Mouse (Mus musculus) intestine, postnatal 0 days (tissue): ENCODE results near the gene Fgfr2. TPM values are rescaled to one million over a fixed set of nuclear protein-coding genes. Genes with fewer than 3 reads are reported as not detected.

Experiments used
- ATAC-seq: fragments of 200-750 bp; cut with Nextera tagmentation; 2 replicates; pipeline ENCODE4 v1.8.0; 2017; ENCODE audit warnings: mild to moderate bottlenecking, moderate TSS enrichment, moderate library complexity
- H3K27ac ChIP-seq: fragments of 300-500 bp; sonication (generic); 2 replicates; pipeline ENCODE4 v1.5.1; 2014; ENCODE audit warnings: mild to moderate bottlenecking, low read depth, low read length, moderate library complexity
- H3K27me3 ChIP-seq: fragments of 300-500 bp; sonication (generic); replicated peaks from 2 replicates; pipeline ENCODE4 v1.6.1; 2014; ENCODE audit warnings: low read length, mixed read lengths; ENCODE audit not compliant: control insufficient read depth, insufficient read depth
- H3K36me3 ChIP-seq: fragments of 300-500 bp; sonication (generic); 2 replicates; pipeline ENCODE4 v1.6.1; 2014; ENCODE audit warnings: mild to moderate bottlenecking, moderate library complexity; ENCODE audit not compliant: control insufficient read depth, insufficient read depth
- H3K4me1 ChIP-seq: fragments of 300-500 bp; sonication (generic); replicated peaks from 2 replicates; pipeline ENCODE4 v1.6.1; 2014; ENCODE audit warnings: antibody characterized with exemption, low read length, mixed read lengths; ENCODE audit not compliant: control insufficient read depth, insufficient read depth
- H3K4me2 ChIP-seq: fragments of 300-500 bp; sonication (generic); replicated peaks from 2 replicates; pipeline ENCODE4 v1.6.1; 2014; ENCODE audit warnings: low read depth, mild to moderate bottlenecking, moderate library complexity
- H3K4me3 ChIP-seq: fragments of 300-500 bp; sonication (generic); 2 replicates; pipeline ENCODE4 v1.5.1; 2014; ENCODE audit warnings: low read depth, low read length
- H3K9ac ChIP-seq: fragments of 300-500 bp; sonication (generic); 2 replicates; pipeline ENCODE4 v1.6.1; 2014; ENCODE audit warnings: mild to moderate bottlenecking, low read depth, low read length
- H3K9me3 ChIP-seq: fragments of 300-500 bp; sonication (generic); 2 replicates; pipeline ENCODE4 v1.6.1; 2016; ENCODE audit warnings: mixed run types; ENCODE audit not compliant: control insufficient read depth
- CTCF ChIP-seq: sonication (generic); IDR thresholded peaks from 2 replicates; pipeline ENCODE4 v1.5.1; 2016; ENCODE audit warnings: low read depth, mild to moderate bottlenecking, control low read depth, antibody characterized with exemption, moderate library complexity
- WGBS: fragments of 180-500 bp; shearing (Covaris S2); extraction: QIAGEN DNeasy Blood & Tissue Kit; methylation state at CpG from one replicate; pipeline ENCODE4 v1.1.7; 2014; 5-methylcytosine and 5-hydroxymethylcytosine counted together
- polyA plus RNA-seq: library from polyadenylated mRNA; unstranded; fragments of >200 nt; fragmentation: Nextera tagmentation; extraction: Ambion mirVana; gene quantifications from 2 replicates; pipeline ENCODE4 v1.2.1, GENCODE M21; 2015

Fgfr2 gene
- polyA plus RNA-seq, 1 experiment from 2014 or later: 29.5 TPM

GRCm38 (mm10) chr7:132732136-132732789, 390.9 kb downstream of the Fgfr2 start:
- ATAC-seq: no peak
- Histone ChIP-seq H3K4me1 (peaks cover 21% of the 10 kb centered on the region; the same call in 1 of the 2 replicates), H3K9me3 (no peaks in the 10 kb centered on the region), H3K9ac (no peak overlapping the region), H3K36me3 (peaks cover 14% of the 10 kb centered on the region; the same call in 1 of the 2 replicates), H3K27ac (peak overlapping the region; percentile 71), H3K4me3 (no peak overlapping the region), H3K27me3 (no peaks in the 10 kb centered on the region), H3K4me2 (no peak overlapping the region)
- no peak for TF ChIP-seq CTCF
- WGBS: 74% methylated on average over 6 of the region's 6 CpGs

GRCm38 (mm10) chr7:132731558-132731957, 391.6 kb downstream of the Fgfr2 start:
- H3K9me3 ChIP-seq: no peaks in the 10 kb centered on the region
- no peak overlapping the region for H3K4me3 ChIP-seq
- no peak for ATAC-seq
- peaks cover 14% of the 10 kb centered on the region; the same call in 1 of the 2 replicates for H3K36me3 ChIP-seq
- H3K27me3 ChIP-seq: no peaks in the 10 kb centered on the region
- WGBS: 90% methylated on average over 6 of the region's 6 CpGs
- H3K4me1 ChIP-seq: peaks cover 23% of the 10 kb centered on the region; the same call in 1 of the 2 replicates
- H3K9ac ChIP-seq: no peak overlapping the region
- no peak for TF ChIP-seq CTCF
- peak overlapping the region; percentile 8; the same call in 1 of the 2 replicates for H3K27ac ChIP-seq
- H3K4me2 ChIP-seq: no peak overlapping the region

- Histone ChIP-seq H3K27me3 (no peaks in the 10 kb centered on the region), H3K9ac (no peak overlapping the region), H3K9me3 (no peaks in the 10 kb centered on the region), H3K27ac (no peak overlapping the region), H3K4me2 (no peak overlapping the region), H3K4me1 (peaks cover 15% of the 10 kb centered on the region; the same call in 1 of the 2 replicates), H3K36me3 (peaks cover 14% of the 10 kb centered on the region; the same call in 1 of the 2 replicates), H3K4me3 (no peak overlapping the region)
- no peak for ATAC-seq
- 85% methylated on average over 7 of the region's 7 CpGs for WGBS
- TF ChIP-seq CTCF: no peak
Observed at GRCm38 (mm10) chr7:132730510-132730909, 392.6 kb downstream of the Fgfr2 start.

- H3K27ac ChIP-seq: no peak overlapping the region
- TF ChIP-seq CTCF: no peak
- no peak overlapping the region for H3K4me2 ChIP-seq
- no peak overlapping the region for H3K9ac ChIP-seq
- H3K27me3 ChIP-seq: no peaks in the 10 kb centered on the region
- no peaks in the 10 kb centered on the region for H3K9me3 ChIP-seq
- peak; percentile 52 for ATAC-seq
- 69% methylated on average over 4 of the region's 4 CpGs for WGBS
- peaks cover 4% of the 10 kb centered on the region; the same call in 1 of the 2 replicates for H3K4me1 ChIP-seq
- H3K36me3 ChIP-seq: peaks cover 14% of the 10 kb centered on the region; the same call in 1 of the 2 replicates
- H3K4me3 ChIP-seq: no peak overlapping the region
Observed at GRCm38 (mm10) chr7:132729093-132729831, 393.9 kb downstream of the Fgfr2 start.

GRCm38 (mm10) chr7:132726106-132726861, 396.9 kb downstream of the Fgfr2 start:
- H3K4me1 ChIP-seq: 0 out of 2 replicates have a peak, but pooled peaks cover 4% of the 10 kb centered on the region
- TF ChIP-seq CTCF: no peak
- 70% methylated on average over 13 of the region's 13 CpGs for WGBS
- no peak for ATAC-seq
- H3K27me3 ChIP-seq: no peaks in the 10 kb centered on the region
- no peak overlapping the region for H3K27ac ChIP-seq
- no peak overlapping the region for H3K4me2 ChIP-seq
- no peak overlapping the region for H3K9ac ChIP-seq
- H3K36me3 ChIP-seq: peaks cover 14% of the 10 kb centered on the region; the same call in 1 of the 2 replicates
- no peaks in the 10 kb centered on the region for H3K9me3 ChIP-seq
- no peak overlapping the region for H3K4me3 ChIP-seq
